Mouse (Mus musculus) large intestine, adult 2 months (tissue): ENCODE measurements around the gene Park7. TPM values are rescaled to one million over a fixed set of nuclear protein-coding genes. Genes with fewer than 3 reads are reported as not detected.
"Not testable (repeated sequence)": the region's sequence is repeated elsewhere in the genome, so short reads cannot be mapped to it uniquely, and the experiment has no call there.

Experiments used
- DNase-seq: peaks from one replicate; pipeline ENCODE4 v3.0.0-alpha.2; 2012; ENCODE audit warnings: low read depth, low spot score
- WGBS: fragments of 180-500 bp; shearing (Covaris S2); methylation state at CpG from one replicate; pipeline ENCODE4 v1.1.7; 2018; 5-methylcytosine and 5-hydroxymethylcytosine counted together
- polyA plus RNA-seq: library from polyadenylated mRNA; depleted of rRNA; stranded (reverse); fragments of >200 nt; gene quantifications from 2 replicates; pipeline ENCODE4 v1.2.3, GENCODE M21; 2012

Park7 gene
- polyA plus RNA-seq, 1 experiment = 128 TPM

- 38% methylated on average over 10 of the region's 10 CpGs for WGBS
These were observed 1.1 kb upstream of the Park7 start for GRCm38 (mm10) chr4:150915181-150915906.

DNA sequence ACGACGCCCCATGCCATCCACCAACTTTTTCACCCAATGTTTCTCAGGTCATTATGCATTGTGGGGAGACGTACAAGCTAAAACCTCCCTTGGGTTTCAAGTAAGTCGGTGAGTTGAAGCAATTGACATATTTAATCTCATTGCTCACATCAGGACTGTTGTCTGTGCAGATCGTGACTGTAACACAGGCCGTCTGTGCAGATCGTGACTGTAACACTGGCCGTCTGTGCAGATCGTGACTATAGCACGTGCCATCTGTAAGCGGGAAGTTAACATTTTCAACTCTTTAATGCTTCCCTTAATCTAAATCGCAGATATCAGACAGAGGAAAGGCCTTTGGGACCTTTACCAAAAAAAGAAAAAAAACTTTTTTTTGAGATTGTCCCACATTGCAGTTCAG, 494 bp downstream of the Park7 start:
- DNase-seq = no peak

More at GRCm38 (mm10) chr4:150915181-150915906, 1.1 kb upstream of the Park7 start:
- DNase-seq = no peak

DNA sequence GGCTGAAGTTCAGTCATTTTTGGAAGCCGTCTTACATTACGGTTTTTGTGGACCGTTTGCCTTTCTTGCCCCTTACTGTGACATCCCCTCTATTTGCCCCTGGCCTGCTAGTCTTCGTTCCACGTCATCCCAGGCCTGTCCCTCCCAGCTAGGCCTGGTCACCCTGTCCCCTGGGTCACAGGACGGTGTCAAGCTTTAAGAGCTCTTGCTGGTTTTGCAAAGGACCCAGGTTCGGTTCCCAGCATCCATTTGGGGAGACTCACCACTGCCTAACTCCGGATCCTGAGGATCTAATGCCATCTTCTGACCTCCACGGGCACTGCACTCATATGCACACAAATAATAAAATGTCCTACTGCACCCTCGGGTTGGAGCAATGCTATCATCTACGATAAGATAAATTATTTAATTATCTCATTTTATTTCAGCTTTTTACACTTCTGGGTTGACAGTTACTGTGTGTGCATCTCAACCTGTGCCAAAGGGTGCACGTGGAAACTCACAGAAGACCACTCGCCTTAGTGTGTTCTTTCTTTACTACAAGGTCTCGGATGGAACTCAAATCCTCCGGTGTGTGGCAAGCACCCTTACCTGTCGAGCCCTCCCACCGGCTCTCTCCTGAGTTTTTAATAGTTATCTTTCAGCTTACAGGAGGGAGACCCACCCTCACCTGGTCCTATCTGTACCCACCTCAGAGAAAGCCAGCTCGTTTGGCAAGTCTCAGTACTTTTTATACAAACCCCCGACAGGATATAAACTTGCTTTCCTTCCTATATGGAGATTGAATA, 3.9 kb downstream of the Park7 start:
- WGBS = 84% methylated on average over 19 of the region's 19 CpGs
- DNase-seq = no peak

More for the DNA sequence above, 494 bp downstream of the Park7 start:
- 10% methylated on average over 12 of the region's 12 CpGs for WGBS

GRCm38 (mm10) chr4:150909451-150910156, 4.6 kb downstream of the Park7 start:
- peak; percentile 92 for DNase-seq
- 1% methylated on average over 56 of the region's 56 CpGs for WGBS

DNA sequence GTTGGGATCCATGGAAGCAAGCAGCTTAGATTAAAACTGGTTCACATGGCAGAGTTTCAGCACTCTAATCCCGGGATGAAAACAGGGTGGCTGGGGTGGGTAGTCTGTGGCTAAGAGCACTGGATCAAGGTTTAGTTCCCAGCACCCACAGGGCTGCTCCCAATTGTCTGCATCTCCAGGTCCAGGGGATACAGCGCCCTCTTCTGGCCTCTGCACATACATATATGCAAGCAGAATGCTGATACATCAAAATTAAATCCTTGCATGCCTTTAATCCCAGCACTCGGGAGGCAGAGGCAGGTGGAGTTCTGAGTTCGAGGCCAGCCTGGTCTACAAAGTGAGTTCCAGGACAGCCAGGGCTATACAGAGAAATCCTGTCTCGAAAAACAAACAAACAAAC, 5.7 kb downstream of the Park7 start:
- DNase-seq = not testable (repeated sequence)
- WGBS = 68% methylated on average over 5 of the region's 5 CpGs

GRCm38 (mm10) chr4:150907099-150907498, 7.1 kb downstream of the Park7 start:
- no peak for DNase-seq
- 87% methylated on average over 8 of the region's 8 CpGs for WGBS

DNA sequence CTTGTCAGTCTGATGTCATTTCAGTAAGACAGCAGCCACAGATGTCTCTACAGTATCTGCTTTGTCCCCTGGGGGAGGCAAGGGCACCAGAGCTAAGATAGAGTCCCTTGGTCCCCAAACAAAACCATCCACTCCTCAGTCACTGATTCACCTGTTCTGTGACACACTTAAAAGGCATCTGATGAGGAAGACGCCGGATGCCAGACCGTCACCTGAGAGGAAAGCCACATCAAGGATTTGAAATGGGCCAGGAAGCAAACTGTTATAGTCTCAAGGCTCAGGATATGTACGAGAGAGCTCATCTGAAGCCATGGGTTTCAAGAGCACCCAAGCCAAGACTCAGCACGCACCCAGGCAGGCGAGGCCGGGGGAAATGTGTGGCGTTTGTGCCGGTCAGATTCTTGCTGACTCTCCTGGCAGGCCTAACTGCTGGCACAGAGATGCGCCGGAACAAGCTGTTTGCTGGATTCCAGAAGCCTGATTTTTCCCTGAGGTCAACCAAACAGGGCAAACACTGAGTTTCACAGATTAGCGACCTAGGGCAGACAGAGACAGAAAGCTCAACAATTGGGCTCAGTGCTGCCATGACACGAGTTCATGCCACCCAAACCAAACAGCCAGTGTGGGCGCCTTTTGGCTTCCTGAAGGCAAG, 11.0 kb downstream of the Park7 start:
- 94% methylated on average over 14 of the region's 14 CpGs for WGBS
- no peak for DNase-seq

DNA sequence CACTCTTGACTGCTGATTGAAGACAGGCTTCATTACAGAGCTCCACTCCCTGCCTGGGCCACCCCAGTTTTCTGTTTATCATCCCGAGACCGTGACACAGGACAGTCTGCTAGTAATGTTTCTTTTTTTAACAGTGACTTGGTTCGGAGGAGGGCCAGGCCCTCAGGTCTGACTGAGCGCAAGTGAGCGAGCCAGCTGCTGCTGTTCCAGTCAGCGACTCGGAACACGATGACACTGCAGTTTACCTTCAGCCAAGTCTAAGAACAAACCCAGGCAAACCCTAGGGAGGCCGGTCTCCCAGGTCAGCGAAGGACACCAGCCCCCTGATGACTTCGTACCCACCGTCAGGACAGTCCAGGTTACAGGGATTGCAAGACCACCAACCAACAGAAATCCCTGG, 12.2 kb downstream of the Park7 start:
- DNase-seq = no peak
- WGBS = 89% methylated on average over 12 of the region's 12 CpGs

- WGBS = 45% methylated on average over 9 of the region's 9 CpGs
- no peak for DNase-seq
These were observed 12.6 kb downstream of the Park7 start for GRCm38 (mm10) chr4:150901651-150902050.

DNA sequence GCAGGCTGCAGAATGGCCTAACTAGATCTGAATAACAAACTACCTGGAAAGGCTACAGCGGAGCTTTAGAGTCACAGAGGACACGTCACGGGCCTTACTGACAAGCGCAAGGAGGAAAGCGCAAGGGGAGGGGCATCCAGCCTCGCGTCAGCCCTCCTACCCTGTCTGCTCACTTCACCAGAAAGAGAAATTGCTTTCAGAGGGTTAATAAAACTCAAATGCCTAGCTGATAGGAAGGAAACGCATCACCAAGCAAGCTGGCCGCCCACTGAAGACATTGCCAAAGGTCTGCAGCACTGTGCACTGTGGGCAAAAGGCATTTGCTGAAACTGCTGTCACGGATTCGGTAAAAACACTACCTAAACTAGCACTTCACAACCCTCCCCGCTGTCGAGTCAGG, 13.8 kb downstream of the Park7 start:
- whole genome bisulfite sequencing = 92% methylated on average over 13 of the region's 13 CpGs

DNA sequence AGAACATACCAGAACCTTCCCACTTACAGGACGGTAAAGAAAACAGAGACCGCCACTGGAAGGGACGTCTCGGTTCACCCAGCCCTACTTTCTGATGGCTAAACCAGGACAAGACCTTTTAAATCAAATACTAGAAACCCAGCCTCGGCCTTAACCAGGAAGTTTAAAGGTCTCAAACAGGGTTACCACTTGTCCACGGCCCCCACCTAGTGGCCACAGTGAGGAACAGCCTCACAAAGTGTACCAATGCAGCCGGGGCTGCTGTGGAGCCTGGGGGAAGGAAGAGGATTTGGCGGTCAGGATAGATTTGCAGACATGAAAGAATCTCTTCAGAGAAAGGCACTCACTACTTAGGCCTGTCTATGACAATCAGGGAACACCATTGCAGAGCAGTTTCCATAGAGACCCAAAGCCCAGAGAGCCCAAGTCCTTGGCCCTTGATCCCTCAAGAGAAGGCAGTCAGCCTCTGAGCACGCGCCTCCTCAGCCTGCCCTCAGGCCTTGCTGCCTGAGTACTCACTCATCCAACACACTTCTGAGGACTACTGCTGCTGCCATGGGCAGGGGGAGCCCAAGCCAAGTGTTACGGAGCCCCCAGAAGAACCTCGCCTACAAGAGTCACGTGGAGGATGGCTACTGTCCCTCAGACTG, 15.4 kb downstream of the Park7 start:
- DNase-seq = no peak
- WGBS = 47% methylated on average over 13 of the region's 13 CpGs

More for the DNA sequence above, 13.8 kb downstream of the Park7 start:
- DNase-seq = no peak

GRCm38 (mm10) chr4:150896896-150897624, 17.2 kb downstream of the Park7 start:
- no peak for DNase-seq
- 94% methylated on average over 26 of the region's 26 CpGs for WGBS

GRCm38 (mm10) chr4:150894718-150895501, 19.3 kb downstream of the Park7 start:
- no peak for DNase-seq
- WGBS = 57% methylated on average over 8 of the region's 8 CpGs

GRCm38 (mm10) chr4:150891308-150891707, 22.9 kb downstream of the Park7 start:
- 27% methylated on average over 5 of the region's 5 CpGs for WGBS
- DNase-seq = no peak

DNA sequence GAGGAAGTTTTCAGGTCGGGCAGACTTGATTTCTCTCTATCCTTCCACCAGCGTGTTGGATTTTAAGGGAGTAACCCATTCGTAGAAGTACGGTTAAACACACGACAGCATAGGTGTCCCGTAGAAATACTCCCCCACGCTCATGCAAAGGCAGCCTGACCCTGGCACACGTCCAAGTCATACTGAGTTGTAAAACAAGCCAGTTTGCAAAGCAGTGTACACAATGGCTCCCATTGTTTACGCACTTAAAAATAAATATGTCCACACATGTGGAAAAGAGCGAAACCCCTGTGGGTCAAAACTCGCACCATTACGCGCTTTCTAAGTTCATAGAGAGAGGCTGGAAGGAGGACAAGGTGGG, 24.3 kb downstream of the Park7 start:
- WGBS = 12% methylated on average over 13 of the region's 13 CpGs
- DNase-seq = peak; percentile 46

- 17% methylated on average over 20 of the region's 20 CpGs for WGBS
- DNase-seq = no peak
These were observed 24.8 kb downstream of the Park7 start for GRCm38 (mm10) chr4:150889273-150889954.

DNA sequence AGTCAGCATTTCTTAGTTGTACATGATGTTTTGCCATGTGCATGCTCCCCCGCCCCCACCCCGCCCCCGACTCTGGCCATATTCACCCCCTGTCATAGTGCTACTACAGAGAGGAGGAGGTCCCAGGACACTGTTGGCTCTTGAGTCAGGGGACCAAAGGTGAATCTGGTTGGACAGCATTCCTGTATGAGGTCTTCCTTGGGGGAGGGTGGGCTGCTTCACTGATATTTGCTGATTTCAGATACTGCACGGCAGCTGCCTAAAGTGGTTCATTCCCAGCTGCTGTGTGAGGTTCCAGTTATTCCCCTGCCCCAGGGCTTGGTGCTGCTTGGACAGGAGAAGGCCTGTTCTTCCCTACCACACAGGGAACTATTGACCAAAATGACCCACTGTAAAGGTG, 25.7 kb downstream of the Park7 start:
- WGBS = 69% methylated on average over 4 of the region's 4 CpGs
- DNase-seq = no peak
